Mouse (Mus musculus): ENCODE measurements at regions not wholly inside any gene's neighbourhood (a gene's known extent, or its start where the extent isn't known, plus 50 kb on each side); places are given as distances from the start of the nearest gene placed in this dataset.

DNA sequence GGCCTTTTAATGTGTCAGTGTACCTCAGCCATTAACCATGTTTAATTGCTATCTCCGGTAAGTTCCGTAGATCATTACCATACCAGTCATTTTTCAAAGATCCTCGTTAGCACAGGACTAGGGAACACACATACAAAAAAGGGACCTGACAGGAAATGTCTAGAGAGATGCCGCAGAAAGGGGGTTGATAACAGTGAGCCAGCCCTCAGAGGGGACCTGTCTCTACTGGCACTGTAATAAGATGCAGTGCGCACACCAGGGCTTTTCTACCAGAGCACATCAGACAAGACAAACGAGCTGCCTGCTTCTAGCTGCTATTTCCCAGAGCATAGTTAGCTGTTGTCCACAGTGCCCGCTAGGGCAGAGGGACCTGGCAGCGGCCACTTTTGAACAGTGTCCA, 199.1 kb downstream of the Sox11 start:
- DNase-seq (ENCODE audit: extremely low read depth, low read depth, low spot score), result no peak

DNA sequence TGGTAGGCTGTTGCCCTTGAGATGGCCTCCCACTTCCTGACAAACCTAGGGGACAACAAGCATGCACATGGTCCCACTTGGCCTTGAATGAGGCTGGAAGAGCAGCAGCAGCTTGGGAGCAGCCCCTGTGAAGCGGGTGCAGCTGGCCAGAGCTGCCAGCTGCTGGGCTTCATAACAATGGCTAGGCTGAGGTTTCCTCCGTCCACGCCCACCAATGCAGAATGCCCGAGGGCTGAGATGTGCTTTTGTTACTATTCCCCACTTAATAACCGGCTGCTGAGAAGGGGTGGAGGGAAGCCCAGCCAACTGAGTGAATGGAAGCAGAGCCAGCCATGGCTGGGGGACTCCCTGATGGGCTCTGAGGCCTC, 202.1 kb downstream of the Sox11 start:
- no peak for DNase-seq (ENCODE audit: extremely low read depth, low read depth, low spot score)

DNA sequence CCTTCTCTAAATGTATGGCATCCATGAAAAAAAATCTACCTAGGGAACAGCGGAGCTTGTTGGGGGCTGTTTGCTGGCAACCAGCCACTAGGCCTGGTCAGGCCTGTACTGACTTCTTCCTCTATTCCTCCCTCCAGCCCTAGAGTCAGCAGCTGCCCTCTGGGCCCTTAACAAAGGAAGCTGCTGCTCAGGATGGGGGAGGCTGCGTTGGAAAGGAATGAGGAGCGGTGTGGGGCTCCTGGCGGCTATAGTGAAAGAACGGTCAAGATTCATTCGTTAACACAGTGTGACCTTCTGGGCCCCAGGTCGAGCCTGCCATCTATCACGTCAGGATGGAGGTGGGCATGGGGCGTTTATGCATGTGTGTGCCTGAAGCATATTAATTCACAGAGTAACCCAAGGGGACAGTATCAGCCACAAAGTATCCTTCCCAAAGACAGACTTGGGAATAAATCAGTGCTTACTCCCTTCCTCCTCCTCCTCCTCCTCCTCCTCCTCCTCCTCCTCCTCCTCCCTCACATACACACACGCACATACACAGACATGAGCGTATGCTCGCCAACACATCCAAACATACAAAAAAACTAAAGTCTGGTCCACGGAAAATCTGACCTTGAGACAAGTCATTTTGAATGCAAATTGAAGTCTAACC, 202.6 kb downstream of the Sox11 start:
- no peak for DNase-seq (ENCODE audit: extremely low read depth, low read depth, low spot score)

- DNase-seq (ENCODE audit: extremely low read depth, low read depth, low spot score), result no peak
Measured at GRCm38 (mm10) chr12:27138663-27139633, 203.4 kb downstream of the Sox11 start.

GRCm38 (mm10) chr12:27135997-27136559, 206.3 kb downstream of the Sox11 start:
- DNase-seq (ENCODE audit: extremely low read depth, low read depth, low spot score), result peak; percentile 19

- DNase-seq (ENCODE audit: extremely low read depth, low read depth, low spot score), result no peak
Measured at GRCm38 (mm10) chr12:27130544-27130943, 211.8 kb downstream of the Sox11 start.

GRCm38 (mm10) chr12:27127054-27127605, 215.2 kb downstream of the Sox11 start:
- DNase-seq (ENCODE audit: extremely low read depth, low read depth, low spot score), result no peak

DNA sequence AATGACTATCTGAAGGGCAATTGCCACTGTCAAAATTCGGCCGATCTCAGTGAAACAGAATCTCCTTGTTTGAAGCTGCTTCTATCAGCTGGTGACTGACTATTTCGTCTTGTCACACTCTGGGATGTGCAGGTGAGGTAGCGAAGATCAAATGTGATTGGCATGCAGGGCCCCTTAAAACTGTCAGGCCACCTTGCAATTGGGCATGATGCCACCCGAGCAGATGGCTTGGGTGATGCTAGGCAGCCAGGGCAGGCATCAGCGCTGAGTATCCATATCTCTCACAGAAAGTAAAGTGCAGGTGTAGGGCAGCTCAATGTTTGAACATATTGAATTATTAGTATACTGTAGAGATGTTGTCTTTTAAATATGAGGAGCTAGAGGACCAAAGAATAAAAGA, 223.8 kb downstream of the Sox11 start:
- no peak for DNase-seq (ENCODE audit: extremely low read depth, low read depth, low spot score)

- DNase-seq (ENCODE audit: extremely low read depth, low read depth, low spot score), result no peak
Measured at GRCm38 (mm10) chr12:27115392-27115791, 227.0 kb downstream of the Sox11 start.

GRCm38 (mm10) chr12:27104925-27105571, 237.3 kb downstream of the Sox11 start:
- peak; percentile 63 for DNase-seq (ENCODE audit: extremely low read depth, low read depth, low spot score)

DNA sequence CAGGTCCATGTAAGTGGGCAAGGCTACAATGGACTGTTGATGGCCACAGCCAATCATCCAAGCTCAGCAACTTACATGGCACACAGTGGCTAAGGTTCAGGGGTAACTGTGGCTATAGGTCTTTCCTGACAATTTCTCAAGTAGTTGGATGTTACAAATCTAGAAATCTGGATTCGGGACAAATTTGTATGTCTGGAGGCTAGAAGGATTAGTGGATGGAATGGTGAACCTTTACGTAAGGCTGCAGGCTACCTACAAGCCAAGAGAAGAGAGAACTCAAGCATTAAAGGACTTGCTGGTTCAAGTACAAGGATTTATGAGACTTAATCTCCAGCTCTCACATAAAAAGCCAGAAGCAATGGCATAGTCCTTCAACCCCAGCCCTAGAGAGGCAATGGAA, 239.4 kb downstream of the Sox11 start:
- DNase-seq (ENCODE audit: extremely low read depth, low read depth, low spot score), result peak; percentile 72

GRCm38 (mm10) chr12:27089206-27089605, 253.2 kb downstream of the Sox11 start:
- no peak for DNase-seq (ENCODE audit: extremely low read depth, low read depth, low spot score)

GRCm38 (mm10) chr12:27085890-27086289, 256.5 kb downstream of the Sox11 start:
- DNase-seq (ENCODE audit: extremely low read depth, low read depth, low spot score), result no peak

DNA sequence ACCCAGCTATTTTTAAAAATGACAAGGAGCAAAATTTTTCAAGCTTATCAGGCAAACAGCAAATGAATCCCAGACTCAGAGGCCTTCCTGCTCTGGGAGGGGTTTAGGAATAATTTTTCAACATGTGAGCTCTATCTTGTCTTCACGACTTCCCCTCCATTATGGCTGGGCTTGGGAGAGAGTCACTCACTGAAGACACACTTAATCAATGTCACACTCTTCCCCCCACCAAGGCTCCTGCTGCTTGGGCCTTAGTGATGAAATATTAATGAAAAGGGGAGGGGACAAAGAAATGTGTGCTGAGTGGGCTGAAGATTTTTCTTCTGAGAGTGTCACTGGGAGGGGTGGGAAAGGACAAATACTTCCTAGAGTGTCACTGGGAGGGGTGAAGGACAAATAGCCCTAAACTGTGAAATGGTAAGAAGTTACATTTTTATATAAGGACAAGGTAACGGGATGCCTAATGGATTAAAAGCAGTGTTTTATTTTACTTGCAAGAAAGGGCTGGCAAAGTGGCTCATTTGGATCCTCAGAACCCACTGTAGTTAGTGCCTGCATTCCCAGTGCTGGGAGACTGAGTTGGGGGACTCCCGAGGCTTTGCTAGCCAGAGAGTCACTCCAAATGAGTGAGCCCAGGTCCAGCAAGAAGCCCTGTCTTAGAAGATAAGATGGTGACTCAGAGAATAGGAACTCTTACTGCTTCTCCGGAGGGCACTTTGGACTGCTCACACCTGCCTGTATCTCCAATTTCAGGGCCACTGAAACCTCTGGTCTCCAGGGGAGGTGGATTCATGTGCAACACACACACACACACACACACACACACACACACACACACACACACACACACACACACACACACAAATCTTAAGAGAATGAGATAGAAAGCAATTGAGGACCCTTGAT, 258.5 kb downstream of the Sox11 start:
- DNase-seq (ENCODE audit: extremely low read depth, low read depth, low spot score), result no peak

DNA sequence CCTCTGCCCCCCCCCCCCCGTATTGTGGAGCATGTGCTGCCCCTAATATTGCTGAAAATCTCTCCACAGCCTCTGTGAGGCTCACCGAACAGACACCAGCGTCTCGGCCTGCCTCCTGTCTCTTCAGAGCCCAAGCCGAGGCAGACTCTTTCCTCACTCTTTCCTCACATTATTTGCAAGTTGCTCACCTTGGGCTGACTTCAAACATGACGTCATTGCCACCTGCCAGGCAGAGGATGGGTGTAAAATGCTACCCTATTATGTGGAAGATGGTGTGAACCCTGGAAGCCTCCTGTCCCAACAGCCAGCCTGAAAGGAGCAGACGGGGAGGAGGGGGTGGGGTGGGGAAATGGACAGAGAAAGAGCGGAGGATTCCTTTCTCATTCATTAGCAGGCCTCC, 259.3 kb downstream of the Sox11 start:
- DNase-seq (ENCODE audit: extremely low read depth, low read depth, low spot score), result no peak

DNA sequence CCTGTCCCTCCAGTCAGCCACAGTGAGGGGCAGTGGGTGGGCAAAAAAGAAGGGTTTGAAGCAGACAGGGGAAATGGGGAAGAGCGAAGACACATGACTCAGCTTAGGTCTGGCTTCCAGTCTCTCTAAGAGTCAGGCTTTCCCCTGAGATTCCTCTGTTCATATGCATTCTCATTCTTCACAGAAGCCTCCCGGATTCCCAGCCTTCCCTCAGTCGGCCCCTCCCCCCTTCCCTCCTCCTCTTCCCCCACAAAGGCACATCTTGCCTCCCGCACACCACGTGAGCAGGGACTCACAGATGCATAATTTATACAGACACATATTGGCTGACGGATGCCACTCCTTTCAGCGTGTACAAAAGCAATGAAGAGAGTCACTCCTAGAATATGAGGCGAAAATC, 259.8 kb downstream of the Sox11 start:
- DNase-seq (ENCODE audit: extremely low read depth, low read depth, low spot score), result no peak

DNA sequence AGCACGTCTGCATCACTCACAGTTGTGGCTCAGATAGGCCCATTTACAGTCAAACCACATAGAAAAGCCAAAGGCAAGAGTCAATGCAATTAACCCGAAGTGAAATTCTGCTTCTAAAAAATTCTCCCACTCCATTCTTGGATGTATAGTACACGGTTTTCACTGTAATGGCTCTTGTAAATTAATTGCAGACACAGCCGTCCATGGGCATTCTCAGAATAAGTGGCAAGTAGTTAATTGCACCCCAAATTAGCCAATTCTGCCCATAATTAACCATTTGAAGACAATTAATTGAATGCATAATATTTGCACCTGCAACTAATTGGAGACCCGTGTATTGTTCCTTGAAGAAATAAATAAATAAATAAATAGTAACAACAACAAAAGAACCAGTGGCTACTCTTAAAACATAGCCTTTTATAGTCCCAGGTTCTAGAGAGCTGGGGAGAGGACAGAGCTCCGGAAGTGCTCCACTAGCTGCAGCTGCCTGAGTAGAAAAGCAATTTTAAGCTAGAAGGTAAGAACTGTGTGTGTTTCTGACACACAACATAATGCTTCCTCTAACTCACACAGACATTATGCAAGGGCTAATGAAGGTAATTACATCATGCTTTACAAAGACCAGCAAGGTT, 266.2 kb downstream of the Sox11 start:
- DNase-seq (ENCODE audit: extremely low read depth, low read depth, low spot score), result no peak

DNA sequence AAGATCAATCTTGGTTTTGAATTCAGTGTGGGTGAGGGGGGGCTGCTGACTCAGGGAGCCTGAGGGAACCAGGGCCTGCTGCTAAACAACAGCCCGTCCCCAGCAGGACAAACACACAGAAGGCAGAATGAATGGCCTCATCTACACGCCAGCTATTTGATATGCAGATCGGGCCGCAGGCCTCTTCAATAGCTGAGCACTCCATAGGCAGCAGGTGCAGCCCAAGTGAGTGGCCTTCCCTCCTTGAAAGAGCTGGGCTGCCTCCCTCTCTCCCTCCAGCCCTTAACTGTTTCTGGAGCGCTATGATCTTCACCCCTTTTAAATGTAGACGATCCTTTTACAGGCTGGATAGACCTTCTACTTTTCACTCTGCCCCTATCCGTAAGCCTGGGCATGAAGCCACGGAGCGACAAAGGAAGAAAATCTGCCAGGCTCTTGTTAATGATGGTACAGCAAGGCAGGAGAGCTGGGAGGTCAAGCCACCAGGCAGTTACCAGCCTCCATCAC, 277.3 kb downstream of the Sox11 start:
- DNase-seq (ENCODE audit: extremely low read depth, low read depth, low spot score), result no peak

DNA sequence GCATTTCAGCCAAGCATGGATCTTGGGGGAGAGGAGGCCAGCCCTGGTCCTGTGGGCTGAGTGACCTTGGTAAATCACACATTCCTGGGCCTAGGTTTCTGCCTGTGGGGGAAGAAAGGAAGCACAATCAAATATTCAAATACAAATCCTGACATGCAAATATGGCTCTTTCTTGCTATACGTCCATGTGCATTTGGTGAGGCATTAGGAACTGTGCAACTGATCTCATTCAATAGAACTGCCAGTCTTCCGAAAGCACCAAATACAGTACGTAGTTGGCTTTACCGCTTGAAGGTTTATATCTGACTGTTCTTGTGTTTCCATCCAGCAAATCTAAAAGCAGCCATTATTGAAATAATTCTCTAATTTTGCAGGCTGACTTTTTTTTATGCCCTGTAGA, 278.9 kb downstream of the Sox11 start:
- no peak for DNase-seq (ENCODE audit: extremely low read depth, low read depth, low spot score)
